ENCODE assay signal across 26 mouse cellular contexts in the genomic region with DNA sequence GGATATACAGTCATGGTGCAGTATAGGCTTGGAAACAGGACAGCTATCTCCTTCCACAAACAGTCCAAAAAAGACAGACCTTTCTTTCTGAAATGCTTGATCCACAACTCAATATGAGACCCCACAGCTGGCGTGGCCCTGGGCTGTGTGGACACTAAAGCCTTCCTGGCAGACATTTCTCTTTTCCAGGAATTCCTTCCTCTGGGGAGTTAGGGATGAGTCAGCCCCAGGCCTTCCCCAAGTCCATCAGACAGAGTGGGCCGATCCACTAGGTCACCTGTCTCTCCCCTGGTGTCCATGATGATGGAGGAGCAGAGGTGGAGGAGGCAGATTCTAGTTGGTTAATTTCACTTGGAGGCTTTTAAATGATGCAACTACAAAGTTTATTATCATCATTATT. TPM values are rescaled to one million over a fixed set of nuclear protein-coding genes. Genes with fewer than 3 reads are reported as not detected.
DNase-seq lines count a peak whose midpoint lies in the region; ATAC-seq and TF ChIP-seq lines count a peak whose summit lies in the region.
"Had no signal": no experiment of that assay in that cellular context is flagged by ENCODE, and none has a peak within 500 bp of the region (broad histone marks: within the 10 kb centered on the region; RNA-seq: fewer than 3 reads in every experiment).

No protein-coding gene starts in this region.

- DNase-seq in kidney, adult 8-10 months: no peak
- DNase-seq in 3T3-L1 (ENCODE audit: low read depth, low spot score) (peak; percentile 71), NIH3T3 (ENCODE audit: low read depth) (peak; percentile 8)
- no peak for DNase-seq in stomach, postnatal 0 days (ENCODE audit: low spot score)
- no peak for DNase-seq in layer of hippocampus, postnatal 25 days (ENCODE audit: extremely low spot score in 1 of 2, low spot score in 1 of 2)
- DNase-seq in frontal cortex, postnatal 25 days (ENCODE audit: low spot score in 2 of 2): no peak
- DNase-seq: adrenal gland, adult 2 months; adrenal gland, adult 8-10 months; adrenal gland, postnatal 10 days; adrenal gland, postnatal 14 days; adrenal gland, postnatal 25 days; adrenal gland, postnatal 36 days; B cell, adult 2 months; cerebellum, adult 11 months; cerebellum, adult 11-12 months; cerebellum, adult 18-20 months; cerebellum, adult 2 months had no signal

- WGBS in kidney, embryonic 15.5 days: 74% methylated on average over 2 of the region's 2 CpGs
- 67% methylated on average over 2 of the region's 2 CpGs for WGBS in stomach, postnatal 0 days
- WGBS in midbrain, embryonic 13.5 days: 88% methylated on average over 2 of the region's 2 CpGs

- no peaks in the 10 kb centered on the region for H3K27me3 ChIP-seq in kidney, embryonic 15.5 days
- H3K27me3 ChIP-seq in stomach, postnatal 0 days (ENCODE audit: control insufficient read depth, insufficient read depth, low read length): no peaks in the 10 kb centered on the region
- no peaks in the 10 kb centered on the region for H3K27me3 ChIP-seq in midbrain, embryonic 13.5 days
- H3K27me3 ChIP-seq: CH12.LX, Patski had no signal

- no peaks in the 10 kb centered on the region for H3K9me3 ChIP-seq in kidney, embryonic 15.5 days (replicated peaks)
- H3K9me3 ChIP-seq in stomach, postnatal 0 days (ENCODE audit: control insufficient read depth, low read length): no peaks in the 10 kb centered on the region
- no peaks in the 10 kb centered on the region for H3K9me3 ChIP-seq in midbrain, embryonic 13.5 days
- H3K9me3 ChIP-seq: G1E had no signal

- no peak for ATAC-seq in kidney, embryonic 15.5 days (replicated peaks; ENCODE audit: low FRiP score)
- ATAC-seq in stomach, postnatal 0 days (ENCODE audit: low FRiP score, low TSS enrichment): 0 out of 2 replicates have a peak, but pooled peaks have one; percentile 57
- no peak for ATAC-seq in midbrain, embryonic 13.5 days
- ATAC-seq: activated CD4-positive, CD25-positive, alpha-beta regulatory T cell, adult 4 months; CD4-positive, CD25-positive, alpha-beta regulatory T cell, adult 4 months; Patski had no signal

- no peak overlapping the region for H3K9ac ChIP-seq in kidney, embryonic 15.5 days
- no peak overlapping the region for H3K9ac ChIP-seq in stomach, postnatal 0 days (ENCODE audit: low read length)
- H3K9ac ChIP-seq in midbrain, embryonic 13.5 days (replicated peaks): no peak overlapping the region

- H3K36me3 ChIP-seq in kidney, embryonic 15.5 days: peaks cover 61% of the 10 kb centered on the region
- no peaks in the 10 kb centered on the region for H3K36me3 ChIP-seq in stomach, postnatal 0 days (ENCODE audit: control insufficient read depth, insufficient read depth, low read length)
- no peaks in the 10 kb centered on the region for H3K36me3 ChIP-seq in midbrain, embryonic 13.5 days
- H3K36me3 ChIP-seq: G1E had no signal

- H3K4me3 ChIP-seq in kidney, embryonic 15.5 days (replicated peaks): no peak overlapping the region
- H3K4me3 ChIP-seq in stomach, postnatal 0 days (ENCODE audit: low read depth, low read length): no peak overlapping the region
- H3K4me3 ChIP-seq in midbrain, embryonic 13.5 days (replicated peaks): no peak overlapping the region

- H3K4me1 ChIP-seq in kidney, embryonic 15.5 days: no peaks in the 10 kb centered on the region
- H3K4me1 ChIP-seq in stomach, postnatal 0 days (replicated peaks; ENCODE audit: control insufficient read depth, insufficient read depth): no peaks in the 10 kb centered on the region
- no peaks in the 10 kb centered on the region for H3K4me1 ChIP-seq in midbrain, embryonic 13.5 days (replicated peaks)

- H3K27ac ChIP-seq in kidney, embryonic 15.5 days: 0 out of 2 replicates have a peak overlapping the region, but pooled peaks have one; percentile 14
- H3K27ac ChIP-seq in stomach, postnatal 0 days (replicated peaks): no peak overlapping the region
- no peak overlapping the region for H3K27ac ChIP-seq in midbrain, embryonic 13.5 days

- H3K4me2 ChIP-seq in kidney, embryonic 15.5 days: no peak overlapping the region
- H3K4me2 ChIP-seq in stomach, postnatal 0 days (replicated peaks; ENCODE audit: low read depth): no peak overlapping the region
- H3K4me2 ChIP-seq in midbrain, embryonic 13.5 days (replicated peaks): no peak overlapping the region

- TF ChIP-seq CTCF in stomach, postnatal 0 days (IDR thresholded peaks at IDR 0.05; ENCODE audit: low read depth): no peak

- no peak for TF ChIP-seq EP300 in stomach, postnatal 0 days (optimal IDR thresholded peaks at IDR 0.05)

RNA-seq across cellular contexts. Expression of gene Wt1, which starts 34.6 kb away (rescaled TPM):
- polyA plus RNA-seq in kidney, embryonic 15.5 days (2015; fragmentation: Nextera tagmentation; extraction: Ambion mirVana): 126 and 130 TPM in 2 replicates
- polyA plus RNA-seq in stomach, postnatal 0 days (2015; fragmentation: Nextera tagmentation; extraction: Ambion mirVana): 3.6 and 5.0 TPM in 2 replicates
- total RNA-seq in layer of hippocampus, postnatal 25 days (2021): under 1 TPM in 1 of 2 experiments, not detected in 1; 0.16 TPM
- 0.11 TPM in 1 of 2 replicates, not detected in the other for polyA plus RNA-seq in midbrain, embryonic 13.5 days (2015; fragmentation: Nextera tagmentation; extraction: Ambion mirVana)
- total RNA-seq: CH12.LX, MEL had no signal
- polyA plus RNA-seq: activated CD4-positive, CD25-positive, alpha-beta regulatory T cell, adult 4 months; C2C12; CD4-positive, CD25-positive, alpha-beta regulatory T cell, adult 4 months; cerebellum, adult 2 months; G1E had no signal

Comparison
In these comparisons a context has a peak if more than half of its experiments do, and no peak if none do; other contexts are left out.
1. DNase-seq: peak in 3T3-L1 (single experiment) and NIH3T3 (single experiment); none in kidney, adult 8-10 months (0 of 2), stomach, postnatal 0 days (single experiment), layer of hippocampus, postnatal 25 days (0 of 2) and frontal cortex, postnatal 25 days (0 of 2).
2. RNA of gene Wt1, which starts 34.6 kb away (polyA plus RNA-seq): 126 to 130 TPM in kidney, embryonic 15.5 days; 3.6 to 5.0 TPM in stomach, postnatal 0 days and 0.11 TPM in midbrain, embryonic 13.5 days; every median in the first group is over 10 times any median in the second.